Mouse (Mus musculus): ENCODE measurements around the gene Dmrta1. TPM values are rescaled to one million over a fixed set of nuclear protein-coding genes. Genes with fewer than 3 reads are reported as not detected.
"Not testable (repeated sequence)": the region's sequence is repeated elsewhere in the genome, so short reads cannot be mapped to it uniquely, and the experiment has no call there.

Dmrta1 gene
- polyA plus RNA-seq, 1 experiment from 2014 or later, result not detected

DNA sequence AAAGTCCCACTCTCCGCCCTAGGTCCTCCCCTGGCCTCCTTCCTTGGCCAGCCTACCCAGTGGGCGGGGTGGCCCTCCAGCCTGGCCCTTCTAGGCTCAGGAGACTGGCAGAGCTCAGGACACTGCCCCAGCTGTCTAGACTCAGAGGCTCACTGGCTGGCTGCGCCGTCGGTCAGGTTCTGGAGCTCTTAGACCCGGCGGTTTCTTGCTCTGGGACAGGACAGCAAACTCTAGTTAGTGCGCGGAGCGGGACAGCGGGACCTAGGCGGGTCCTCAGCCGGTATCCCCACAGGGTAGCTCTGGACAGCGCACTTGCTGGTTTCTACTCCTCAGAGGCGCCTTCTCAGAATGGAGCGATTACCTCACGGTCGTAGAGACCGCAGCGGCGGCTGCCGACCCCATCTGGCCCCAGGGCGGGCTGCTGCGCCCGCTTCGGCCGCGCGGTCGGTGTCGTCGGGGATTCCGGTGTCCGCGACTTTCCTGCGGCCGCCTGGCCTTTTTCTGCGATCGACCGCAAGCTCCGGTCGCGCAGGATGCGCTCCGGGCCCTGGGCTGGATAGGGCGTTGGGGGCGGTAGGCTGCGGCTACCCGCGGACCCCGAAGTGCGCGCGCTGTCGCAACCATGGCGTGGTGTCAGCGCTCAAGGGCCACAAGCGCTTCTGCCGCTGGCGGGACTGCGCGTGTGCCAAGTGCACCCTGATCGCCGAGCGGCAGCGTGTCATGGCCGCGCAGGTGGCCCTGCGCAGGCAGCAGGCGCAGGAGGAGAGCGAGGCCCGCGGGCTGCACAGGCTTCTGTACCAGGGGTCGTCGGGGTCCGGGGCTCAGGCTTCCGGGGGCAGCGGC, 8.9 kb downstream of the Dmrta1 start:
- WGBS (ENCODE audit: insufficient replicate concordance), result 2% methylated on average over 78 of the region's 78 CpGs
- Histone ChIP-seq H3K4me1 (0 out of 2 replicates have a peak, but pooled peaks cover 3% of the 10 kb centered on the region), H3K4me3 (peak overlapping the region; percentile 42), H3K9ac (no peak overlapping the region), H3K27me3 (replicated peaks) (peaks cover 53% of the 10 kb centered on the region), H3K4me2 (peak overlapping the region; percentile 59), H3K36me3 (no peaks in the 10 kb centered on the region), H3K27ac (no peak overlapping the region), H3K9me3 (replicated peaks) (no peaks in the 10 kb centered on the region)
- ATAC-seq, result no peak; the same call in 1 of the 2 replicates

DNA sequence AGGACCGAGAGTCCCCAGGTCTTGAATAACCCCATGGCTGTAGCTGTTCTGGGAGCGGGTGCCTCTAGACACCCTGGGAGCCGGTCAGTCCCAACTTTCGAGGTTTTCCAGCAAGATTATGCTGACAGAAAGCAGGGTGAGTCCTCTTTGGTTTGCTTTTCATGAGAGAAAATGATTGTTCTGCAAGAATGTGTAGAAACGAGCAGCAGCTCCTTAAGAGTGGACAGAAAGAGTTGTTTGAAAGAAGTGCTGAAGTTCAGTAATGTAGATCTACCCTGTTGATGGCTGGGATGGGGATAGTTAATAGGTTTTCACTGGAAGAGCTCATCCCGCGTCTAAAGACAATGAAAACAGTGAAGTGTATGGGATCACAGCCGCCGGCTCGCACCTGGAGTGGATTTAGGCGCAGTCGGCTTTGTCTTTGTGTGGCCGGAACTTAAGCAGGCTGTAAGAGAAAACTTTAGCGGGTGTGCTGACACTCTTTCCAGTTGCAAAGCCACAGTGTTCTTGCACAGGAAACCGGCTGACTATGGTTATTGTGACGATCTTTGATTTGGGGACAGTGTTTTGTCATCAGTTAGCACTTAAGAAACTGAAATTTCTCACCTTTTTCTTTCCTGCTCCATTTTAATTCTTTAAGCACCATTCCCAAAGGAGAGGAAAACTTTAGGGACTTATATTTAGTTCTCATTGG, 9.7 kb downstream of the Dmrta1 start:
- no peak overlapping the region for H3K27ac ChIP-seq
- WGBS (ENCODE audit: insufficient replicate concordance), result 3% methylated on average over 16 of the region's 16 CpGs
- no peaks in the 10 kb centered on the region for H3K9me3 ChIP-seq (replicated peaks)
- peak overlapping the region; percentile 59 for H3K4me2 ChIP-seq
- 0 out of 2 replicates have a peak, but pooled peaks cover 3% of the 10 kb centered on the region for H3K4me1 ChIP-seq
- H3K36me3 ChIP-seq, result no peaks in the 10 kb centered on the region
- H3K9ac ChIP-seq, result no peak overlapping the region
- peak overlapping the region; percentile 42 for H3K4me3 ChIP-seq
- ATAC-seq, result no peak
- H3K27me3 ChIP-seq (replicated peaks), result peaks cover 53% of the 10 kb centered on the region

DNA sequence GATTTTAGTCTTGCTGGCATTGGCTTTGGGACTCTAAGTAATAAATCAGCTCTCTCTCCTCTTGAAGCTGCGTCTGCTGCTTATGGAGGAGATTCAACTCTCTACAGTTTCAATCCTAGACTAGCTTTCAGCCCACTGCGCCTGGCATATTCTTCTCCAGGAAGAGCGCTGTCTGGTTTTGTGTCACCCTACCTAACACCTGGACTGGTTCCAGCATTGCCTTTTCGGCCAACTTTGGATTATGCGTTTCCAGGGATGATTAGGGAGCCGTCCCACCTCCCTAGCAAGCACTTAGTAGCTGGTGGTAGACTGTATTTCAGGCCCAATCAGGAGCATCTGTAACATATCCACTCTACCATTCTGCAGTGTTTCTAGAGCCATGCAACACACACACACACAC, 12.7 kb downstream of the Dmrta1 start:
- no peak overlapping the region for H3K9ac ChIP-seq
- 0 out of 2 replicates have a peak, but pooled peaks cover 3% of the 10 kb centered on the region for H3K4me1 ChIP-seq
- no peaks in the 10 kb centered on the region for H3K36me3 ChIP-seq
- H3K4me3 ChIP-seq, result no peak overlapping the region
- no peaks in the 10 kb centered on the region for H3K9me3 ChIP-seq (replicated peaks)
- ATAC-seq, result no peak
- no peak overlapping the region for H3K4me2 ChIP-seq
- no peak overlapping the region for H3K27ac ChIP-seq
- H3K27me3 ChIP-seq (replicated peaks), result peaks cover 42% of the 10 kb centered on the region
- 71% methylated on average over 6 of the region's 6 CpGs for WGBS (ENCODE audit: insufficient replicate concordance)

DNA sequence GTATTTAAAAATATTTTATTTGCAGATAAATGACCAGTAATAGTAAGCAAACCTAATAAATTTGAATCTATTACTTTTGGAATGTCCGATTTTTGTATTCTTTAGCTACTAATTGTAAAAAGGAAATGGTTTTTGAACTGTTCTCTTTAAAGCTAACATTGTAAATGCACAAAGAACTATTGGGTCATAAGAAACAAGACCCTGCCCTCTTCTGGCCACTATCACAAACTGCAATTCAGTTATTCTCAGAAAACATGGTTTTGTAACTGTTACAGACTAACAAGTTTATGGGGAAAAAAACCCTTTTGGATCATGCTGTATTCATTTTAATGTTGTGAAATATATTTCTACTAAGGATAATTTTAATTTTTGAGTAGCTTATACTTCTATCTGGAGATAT, 13.5 kb downstream of the Dmrta1 start:
- Histone ChIP-seq H3K27ac (no peak overlapping the region), H3K4me3 (no peak overlapping the region), H3K4me2 (no peak overlapping the region), H3K9ac (no peak overlapping the region), H3K36me3 (no peaks in the 10 kb centered on the region), H3K9me3 (replicated peaks) (no peaks in the 10 kb centered on the region), H3K27me3 (replicated peaks) (peaks cover 34% of the 10 kb centered on the region), H3K4me1 (0 out of 2 replicates have a peak, but pooled peaks cover 3% of the 10 kb centered on the region)
- 7% methylated on average over 1 of the region's 1 CpGs for WGBS (ENCODE audit: insufficient replicate concordance)
- ATAC-seq, result no peak

DNA sequence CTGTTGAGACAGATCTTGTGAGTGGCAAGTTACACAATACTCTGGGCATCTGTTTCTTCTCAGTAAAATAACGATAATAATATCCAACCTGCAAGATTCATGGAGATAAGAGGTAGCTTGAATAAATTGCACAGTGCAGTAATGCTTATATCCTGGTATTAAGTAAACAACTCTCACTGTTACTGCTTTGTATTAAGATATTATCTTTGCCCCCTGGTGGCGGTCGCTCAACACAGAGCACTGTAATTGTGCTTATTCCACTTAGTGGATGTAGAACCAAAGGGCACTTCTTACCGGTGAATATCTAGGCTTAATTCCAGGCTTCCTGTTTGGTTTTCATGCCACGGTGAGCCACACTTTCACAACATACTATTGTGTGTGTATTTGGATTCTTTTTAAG, 16.4 kb downstream of the Dmrta1 start:
- H3K4me3 ChIP-seq, result no peak overlapping the region
- no peak overlapping the region for H3K27ac ChIP-seq
- 62% methylated on average over 5 of the region's 5 CpGs for WGBS (ENCODE audit: insufficient replicate concordance)
- no peak overlapping the region for H3K4me2 ChIP-seq
- peaks cover 12% of the 10 kb centered on the region; the same call in 1 of the 2 replicates for H3K27me3 ChIP-seq (replicated peaks)
- H3K9me3 ChIP-seq (replicated peaks), result no peaks in the 10 kb centered on the region
- H3K36me3 ChIP-seq, result no peaks in the 10 kb centered on the region
- H3K9ac ChIP-seq, result no peak overlapping the region
- ATAC-seq, result no peak
- H3K4me1 ChIP-seq, result no peaks in the 10 kb centered on the region

DNA sequence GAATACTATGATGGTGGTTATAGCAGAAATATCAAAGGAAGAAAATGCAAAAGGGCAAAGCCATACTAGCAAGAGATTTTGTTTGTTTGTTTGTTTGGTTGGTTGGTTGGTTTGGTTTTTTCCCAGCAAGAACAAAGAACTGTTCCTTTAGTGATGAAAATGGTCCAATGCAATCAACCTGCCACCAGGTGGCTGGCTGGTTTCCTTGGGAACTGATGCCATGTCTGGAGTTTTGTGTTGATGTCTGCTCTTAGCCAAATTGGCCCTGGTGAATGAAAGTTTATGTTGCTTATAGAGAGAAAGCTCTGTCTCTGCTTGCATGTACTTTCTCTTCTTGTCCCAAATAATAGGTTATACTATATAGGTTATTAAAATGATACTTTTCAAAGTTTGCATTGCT, 18.7 kb downstream of the Dmrta1 start:
- Histone ChIP-seq H3K4me1 (no peaks in the 10 kb centered on the region), H3K4me2 (no peak overlapping the region), H3K9ac (no peak overlapping the region), H3K9me3 (replicated peaks) (no peaks in the 10 kb centered on the region), H3K27ac (no peak overlapping the region), H3K4me3 (no peak overlapping the region), H3K36me3 (no peaks in the 10 kb centered on the region), H3K27me3 (replicated peaks) (no peaks in the 10 kb centered on the region)
- ATAC-seq, result no peak

DNA sequence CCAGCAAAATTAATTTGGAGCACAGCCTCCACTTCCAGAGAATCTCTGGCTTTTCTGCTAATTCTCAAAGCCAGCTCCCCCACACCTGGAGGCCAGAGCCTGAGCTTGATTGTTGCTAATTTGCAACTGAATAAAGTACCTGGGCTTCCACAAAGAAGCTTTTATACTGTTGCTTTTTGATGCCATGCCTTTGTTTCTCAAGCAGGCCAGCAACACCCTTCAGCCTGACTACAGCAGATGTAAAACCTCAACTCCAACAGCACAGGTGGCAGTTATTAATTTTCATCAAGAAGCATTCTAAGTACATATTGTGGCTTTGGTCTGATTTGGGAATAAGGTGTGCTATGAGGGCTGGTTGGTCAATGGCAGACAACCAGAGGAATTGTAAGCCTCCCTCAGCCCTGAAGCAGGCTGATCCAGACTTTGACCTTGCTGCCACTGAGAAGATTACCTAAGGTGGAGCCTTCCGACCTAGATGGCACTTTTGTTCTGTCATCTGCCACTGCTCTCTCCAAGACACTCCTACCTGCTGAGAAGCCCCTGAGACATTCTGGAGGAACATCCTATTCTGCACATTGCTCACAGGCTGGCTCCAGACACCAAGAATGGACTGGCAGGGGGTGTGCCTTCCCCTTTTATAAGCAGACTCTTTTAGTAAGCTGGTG, 44.4 kb downstream of the Dmrta1 start:
- H3K9me3 ChIP-seq (replicated peaks); H3K4me3 ChIP-seq; H3K4me2 ChIP-seq; H3K4me1 ChIP-seq; H3K36me3 ChIP-seq; H3K9ac ChIP-seq; H3K27me3 ChIP-seq (replicated peaks); ATAC-seq; H3K27ac ChIP-seq: not testable (repeated sequence)
- WGBS (ENCODE audit: insufficient replicate concordance), result 63% methylated on average over 1 of the region's 1 CpGs
